Mouse (Mus musculus) midbrain, postnatal 0 days (tissue): ENCODE data around the gene Piezo1. TPM values are rescaled to one million over a fixed set of nuclear protein-coding genes. Genes with fewer than 3 reads are reported as not detected.
A peak's percentile ranks its signal among the peaks of the same experiment; 100 is the strongest.

Experiments used
- ATAC-seq: fragments of 200-750 bp; cut with Nextera tagmentation; 2 replicates; pipeline ENCODE4 v1.8.0; 2017; ENCODE audit warnings: moderate number of reproducible peaks, mild to moderate bottlenecking, moderate TSS enrichment, moderate library complexity; ENCODE audit not compliant: low FRiP score
- DNase-seq: peaks from one replicate; pipeline ENCODE4 v3.0.0-alpha.2; 2015; ENCODE audit warnings: low spot score
- H3K27ac ChIP-seq: fragments of 300-500 bp; sonication (generic); 2 replicates; pipeline ENCODE4 v1.5.1; 2014; ENCODE audit warnings: low read depth, mild to moderate bottlenecking, low read length, mixed read lengths
- H3K27me3 ChIP-seq: fragments of 300-500 bp; sonication (generic); 2 replicates; pipeline ENCODE4 v1.6.1; 2014; ENCODE audit warnings: low read length, control low read depth, mixed read lengths; ENCODE audit not compliant: insufficient read depth
- H3K36me3 ChIP-seq: fragments of 300-500 bp; sonication (generic); 2 replicates; pipeline ENCODE4 v1.6.1; 2014; ENCODE audit warnings: low read length, control low read depth, mixed read lengths; ENCODE audit not compliant: insufficient read depth
- H3K4me1 ChIP-seq: fragments of 300-500 bp; sonication (generic); 2 replicates; pipeline ENCODE4 v1.6.1; 2014; ENCODE audit warnings: mild to moderate bottlenecking, control low read depth, antibody characterized with exemption, low read length, mixed read lengths; ENCODE audit not compliant: insufficient read depth
- H3K4me2 ChIP-seq: fragments of 300-500 bp; sonication (generic); 2 replicates; pipeline ENCODE4 v1.6.1; 2014; ENCODE audit warnings: low read depth, mild to moderate bottlenecking, low read length, mixed read lengths; ENCODE audit not compliant: poor library complexity, severe bottlenecking
- H3K4me3 ChIP-seq: fragments of 300-500 bp; sonication (generic); 2 replicates; pipeline ENCODE4 v1.5.1; 2014; ENCODE audit warnings: low read depth, mild to moderate bottlenecking, low read length, moderate library complexity
- H3K9ac ChIP-seq: fragments of 300-500 bp; sonication (generic); replicated peaks from 2 replicates; pipeline ENCODE4 v1.6.1; 2014; ENCODE audit warnings: mild to moderate bottlenecking, low read length, moderate library complexity, mixed read lengths; ENCODE audit not compliant: poor library complexity, severe bottlenecking
- H3K9me3 ChIP-seq: fragments of 300-500 bp; sonication (generic); 2 replicates; pipeline ENCODE4 v1.6.1; 2016; ENCODE audit warnings: low read length, control low read depth
- CTCF ChIP-seq: IDR thresholded peaks from 2 replicates; pipeline ENCODE4 v1.5.1; 2016; ENCODE audit warnings: antibody characterized with exemption, mild to moderate bottlenecking
- WGBS: fragments of 180-500 bp; shearing (Covaris S2); extraction: QIAGEN DNeasy Blood & Tissue Kit; methylation state at CpG from one replicate; pipeline ENCODE4 v1.1.7; 2014; 5-methylcytosine and 5-hydroxymethylcytosine counted together
- polyA plus RNA-seq: library from polyadenylated mRNA; unstranded; fragments of >200 nt; fragmentation: Nextera tagmentation; extraction: Ambion mirVana; gene quantifications from 2 replicates; pipeline ENCODE4 v1.2.1, GENCODE M21; 2015
- total RNA-seq: library from RNA; depleted of rRNA; stranded (reverse); fragments of >200 nt; gene quantifications from 2 replicates; pipeline ENCODE4 v1.2.3, GENCODE M21; 2014

Gene Piezo1
- total and polyA plus RNA-seq, 2 experiments from 2014 or later, result 1.8 to 10.8 TPM

DNA sequence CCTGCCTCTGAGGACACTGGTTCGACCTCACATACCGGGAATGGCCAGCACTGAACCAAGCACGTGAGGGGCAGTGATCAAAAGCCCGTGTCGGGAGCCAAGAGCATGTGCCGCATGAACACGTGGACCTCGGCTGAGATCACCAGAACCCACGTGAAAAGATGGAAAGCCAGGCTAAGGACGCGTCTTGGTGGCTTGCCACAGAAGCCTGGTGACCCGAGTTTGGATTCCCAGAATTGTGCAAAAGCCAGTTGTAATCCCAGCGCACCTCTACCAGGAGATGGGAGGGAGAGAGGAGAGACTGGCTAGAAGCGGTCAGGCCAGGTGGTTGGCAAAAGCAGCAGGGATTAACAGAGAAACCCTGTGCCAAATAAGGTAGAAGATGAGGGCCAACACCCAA is 35.4 kb downstream of the Piezo1 start:
- Histone ChIP-seq H3K4me2 (no peak overlapping the region), H3K4me3 (no peak overlapping the region), H3K27me3 (no peaks in the 10 kb centered on the region), H3K9me3 (no peaks in the 10 kb centered on the region), H3K36me3 (no peaks in the 10 kb centered on the region), H3K4me1 (no peaks in the 10 kb centered on the region; the same call in 1 of the 2 replicates), H3K9ac (no peak overlapping the region), H3K27ac (no peak overlapping the region)
- 89% methylated on average over 14 of the region's 14 CpGs for WGBS
- ATAC-seq (no peak), DNase-seq (no peak)
- TF ChIP-seq CTCF, result no peak

GRCm38 (mm10) chr8:122512392-122512791 is 38.7 kb downstream of the Piezo1 start:
- WGBS, result 76% methylated on average over 7 of the region's 7 CpGs
- no peak for TF ChIP-seq CTCF
- Histone ChIP-seq H3K27ac (no peak overlapping the region), H3K36me3 (no peaks in the 10 kb centered on the region), H3K27me3 (no peaks in the 10 kb centered on the region), H3K4me1 (no peaks in the 10 kb centered on the region), H3K9ac (no peak overlapping the region), H3K4me2 (no peak overlapping the region), H3K9me3 (no peaks in the 10 kb centered on the region), H3K4me3 (no peak overlapping the region)
- no peak for ATAC-seq
- no peak for DNase-seq

DNA sequence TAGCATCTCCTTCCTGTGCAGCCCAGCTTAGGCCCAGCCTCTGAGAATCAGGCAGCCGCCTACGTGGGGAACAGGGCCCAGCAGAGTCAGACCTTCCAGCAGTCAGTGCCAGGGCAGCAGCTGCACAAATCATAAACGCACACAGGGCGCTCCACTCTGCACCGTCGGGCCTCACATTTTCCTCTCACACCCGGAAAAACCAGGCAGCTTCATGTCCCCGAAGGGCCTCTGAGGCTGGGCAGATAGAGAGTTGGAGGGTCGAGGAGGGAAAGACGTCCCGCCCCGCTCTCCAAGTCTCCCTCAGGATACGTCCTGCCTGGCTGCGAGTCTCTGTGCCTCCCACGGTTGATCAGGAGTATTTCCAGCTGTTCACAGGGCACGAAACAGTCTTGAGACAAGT is 39.6 kb downstream of the Piezo1 start:
- 81% methylated on average over 16 of the region's 16 CpGs for WGBS
- Histone ChIP-seq H3K9me3 (no peaks in the 10 kb centered on the region), H3K36me3 (no peaks in the 10 kb centered on the region), H3K27me3 (no peaks in the 10 kb centered on the region), H3K9ac (no peak overlapping the region), H3K4me2 (no peak overlapping the region), H3K4me1 (no peaks in the 10 kb centered on the region), H3K27ac (no peak overlapping the region), H3K4me3 (no peak overlapping the region)
- TF ChIP-seq CTCF, result no peak
- DNase-seq, result no peak
- ATAC-seq, result no peak

DNA sequence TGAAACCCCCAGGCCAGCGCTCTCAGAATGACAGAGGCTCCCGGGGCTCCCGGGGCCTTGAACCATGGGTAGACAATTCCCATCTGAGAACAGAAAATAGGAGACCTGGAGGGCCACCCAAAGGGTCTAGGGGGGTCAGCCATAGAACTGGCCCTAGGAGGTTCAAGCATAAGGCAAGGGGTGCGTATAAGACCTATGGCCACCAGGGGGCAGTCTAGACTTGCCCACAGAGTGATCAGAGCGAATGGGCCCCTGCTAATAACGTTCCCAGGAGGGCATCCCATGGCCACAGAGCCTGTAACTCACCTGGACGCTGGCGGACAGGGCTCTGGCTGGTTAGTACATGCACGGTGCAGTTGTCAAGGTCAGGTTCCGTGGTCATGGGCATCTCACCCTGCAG is 50.3 kb downstream of the Piezo1 start:
- 35% methylated on average over 10 of the region's 10 CpGs for WGBS
- TF ChIP-seq CTCF, result peak; percentile 91
- no peaks in the 10 kb centered on the region for H3K27me3 ChIP-seq
- no peak overlapping the region for H3K4me2 ChIP-seq
- H3K4me1 ChIP-seq, result no peaks in the 10 kb centered on the region
- no peak overlapping the region for H3K9ac ChIP-seq
- ATAC-seq (no peak), DNase-seq (peak; percentile 86)
- H3K9me3 ChIP-seq, result no peaks in the 10 kb centered on the region
- no peak overlapping the region for H3K27ac ChIP-seq
- H3K36me3 ChIP-seq, result no peaks in the 10 kb centered on the region
- H3K4me3 ChIP-seq, result no peak overlapping the region

DNA sequence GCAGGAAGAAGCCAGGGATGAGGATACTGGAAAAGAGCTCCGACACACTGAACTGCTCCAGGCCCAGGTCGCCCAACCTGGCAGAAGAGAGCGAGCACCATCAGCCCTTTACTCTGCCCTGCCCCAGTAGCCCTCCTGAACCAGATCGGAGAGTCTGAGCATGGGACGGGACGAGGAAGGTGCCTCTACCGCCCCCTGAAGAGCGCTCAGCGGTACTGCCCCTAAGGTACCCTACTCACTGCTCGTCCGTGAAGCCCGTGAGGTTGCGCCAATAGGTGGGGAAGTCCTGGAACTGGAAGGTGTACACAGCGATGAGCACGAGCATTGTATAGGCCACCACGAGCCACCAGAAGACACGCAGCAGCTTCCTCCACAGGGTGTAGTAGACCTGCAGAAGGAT is 53.2 kb downstream of the Piezo1 start:
- H3K4me2 ChIP-seq, result no peak overlapping the region
- peak; percentile 34; the same call in 1 of the 2 replicates for TF ChIP-seq CTCF
- no peak overlapping the region for H3K9ac ChIP-seq
- H3K4me1 ChIP-seq, result no peaks in the 10 kb centered on the region
- ATAC-seq (no peak), DNase-seq (no peak)
- H3K27me3 ChIP-seq, result no peaks in the 10 kb centered on the region
- H3K27ac ChIP-seq, result no peak overlapping the region
- no peaks in the 10 kb centered on the region for H3K36me3 ChIP-seq
- 70% methylated on average over 17 of the region's 17 CpGs for WGBS
- H3K4me3 ChIP-seq, result no peak overlapping the region
- no peaks in the 10 kb centered on the region for H3K9me3 ChIP-seq

DNA sequence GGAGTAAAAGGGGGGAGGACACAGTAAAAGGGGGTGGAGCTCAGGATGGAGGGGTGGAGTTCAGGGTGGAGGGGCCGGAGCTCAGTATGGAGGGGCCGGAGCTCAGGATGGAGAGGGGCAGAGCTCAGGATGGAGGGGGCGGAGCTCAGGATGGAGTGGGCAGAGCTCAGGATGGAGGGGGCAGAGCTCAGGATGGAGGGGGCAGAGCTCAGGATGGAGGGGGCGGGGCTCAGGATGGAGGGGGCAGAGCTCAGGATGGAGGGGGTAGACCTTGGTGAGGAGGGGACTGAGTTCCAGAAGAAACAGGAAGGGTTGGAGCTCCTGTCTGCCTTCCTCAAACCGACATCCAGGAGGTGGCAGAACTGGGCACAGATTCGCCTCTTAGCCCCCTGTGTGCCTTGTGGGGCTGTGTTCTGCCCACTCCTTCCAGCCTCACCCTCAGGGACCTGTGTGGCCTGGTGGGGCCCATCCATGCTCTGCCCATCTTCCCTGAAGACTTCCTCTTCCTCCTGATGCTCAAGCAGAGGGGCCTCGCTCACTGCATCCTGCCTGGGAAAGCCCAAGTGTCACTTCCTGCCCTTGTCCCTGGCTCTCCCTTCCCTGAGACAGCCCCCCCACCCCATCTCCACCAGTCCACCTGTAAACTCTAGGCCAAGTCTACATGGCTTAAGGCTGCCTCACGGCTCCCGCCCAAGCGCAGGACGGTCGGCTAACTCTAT is 54.0 kb downstream of the Piezo1 start:
- Histone ChIP-seq H3K4me3 (no peak overlapping the region), H3K4me2 (no peak overlapping the region), H3K27me3 (no peaks in the 10 kb centered on the region), H3K27ac (no peak overlapping the region), H3K36me3 (no peaks in the 10 kb centered on the region), H3K9ac (no peak overlapping the region), H3K4me1 (no peaks in the 10 kb centered on the region), H3K9me3 (no peaks in the 10 kb centered on the region)
- no peak for TF ChIP-seq CTCF
- 86% methylated on average over 12 of the region's 12 CpGs for WGBS
- DNase-seq (no peak), ATAC-seq (no peak)
